Mouse (Mus musculus): ENCODE results near the gene Ccdc136.

Ccdc136 gene

GRCm38 (mm10) chr6:29431473-29431872 is 35.4 kb downstream of the Ccdc136 start:
- no peak for TF ChIP-seq GATA4 (IDR thresholded peaks at IDR 0.05; ENCODE audit: insufficient replicate concordance, low read length)

GRCm38 (mm10) chr6:29432156-29432555 is 36.0 kb downstream of the Ccdc136 start:
- TF ChIP-seq GATA4 (IDR thresholded peaks at IDR 0.05; ENCODE audit: insufficient replicate concordance, low read length) = no peak

GRCm38 (mm10) chr6:29432676-29433037 is 36.5 kb downstream of the Ccdc136 start:
- TF ChIP-seq GATA4 (IDR thresholded peaks at IDR 0.05; ENCODE audit: insufficient replicate concordance, low read length) = no peak

GRCm38 (mm10) chr6:29433038-29433803 is 37.1 kb downstream of the Ccdc136 start, which contains the start of gene Flnc:
Flnc (plus strand) TSS chr6:29433256.
- TF ChIP-seq GATA4 (IDR thresholded peaks at IDR 0.05; ENCODE audit: insufficient replicate concordance, low read length) = no peak

GRCm38 (mm10) chr6:29433804-29434795 is 38.0 kb downstream of the Ccdc136 start:
- TF ChIP-seq GATA4 (IDR thresholded peaks at IDR 0.05; ENCODE audit: insufficient replicate concordance, low read length) = no peak

- TF ChIP-seq GATA4 (IDR thresholded peaks at IDR 0.05; ENCODE audit: insufficient replicate concordance, low read length) = no peak
Measured at GRCm38 (mm10) chr6:29434911-29435691, 39.0 kb downstream of the Ccdc136 start.

GRCm38 (mm10) chr6:29435940-29436451 is 39.9 kb downstream of the Ccdc136 start:
- no peak for TF ChIP-seq GATA4 (IDR thresholded peaks at IDR 0.05; ENCODE audit: insufficient replicate concordance, low read length)

GRCm38 (mm10) chr6:29436461-29436934 is 40.4 kb downstream of the Ccdc136 start:
- TF ChIP-seq GATA4 (IDR thresholded peaks at IDR 0.05; ENCODE audit: insufficient replicate concordance, low read length) = no peak

- TF ChIP-seq GATA4 (IDR thresholded peaks at IDR 0.05; ENCODE audit: insufficient replicate concordance, low read length) = no peak
Measured at GRCm38 (mm10) chr6:29439251-29439650, 43.1 kb downstream of the Ccdc136 start.

GRCm38 (mm10) chr6:29439789-29440188 is 43.7 kb downstream of the Ccdc136 start:
- no peak for TF ChIP-seq GATA4 (IDR thresholded peaks at IDR 0.05; ENCODE audit: insufficient replicate concordance, low read length)

- TF ChIP-seq GATA4 (IDR thresholded peaks at IDR 0.05; ENCODE audit: insufficient replicate concordance, low read length) = no peak
Measured at GRCm38 (mm10) chr6:29444773-29445172, 48.7 kb downstream of the Ccdc136 start.

GRCm38 (mm10) chr6:29445354-29445753 is 49.2 kb downstream of the Ccdc136 start:
- no peak for TF ChIP-seq GATA4 (IDR thresholded peaks at IDR 0.05; ENCODE audit: insufficient replicate concordance, low read length)

- TF ChIP-seq GATA4 (IDR thresholded peaks at IDR 0.05; ENCODE audit: insufficient replicate concordance, low read length) = no peak
Measured at GRCm38 (mm10) chr6:29449858-29450257, 53.7 kb downstream of the Ccdc136 start.

GRCm38 (mm10) chr6:29450667-29451066 is 54.6 kb downstream of the Ccdc136 start:
- TF ChIP-seq GATA4 (IDR thresholded peaks at IDR 0.05; ENCODE audit: insufficient replicate concordance, low read length) = no peak

- TF ChIP-seq GATA4 (IDR thresholded peaks at IDR 0.05; ENCODE audit: insufficient replicate concordance, low read length) = no peak
Measured at GRCm38 (mm10) chr6:29461502-29461901, 65.4 kb downstream of the Ccdc136 start.
